Mouse (Mus musculus) MEL (cell line): Measurements from ENCODE around the gene Hrh1. TPM values are rescaled to one million over a fixed set of nuclear protein-coding genes. Genes with fewer than 3 reads are reported as not detected.
A peak's percentile ranks its signal among the peaks of the same experiment; 100 is the strongest.

ENCODE experiments used
- DNase-seq: peaks from one replicate; pipeline ENCODE4 v3.0.0; 2011; ENCODE audit warnings: low read depth, low spot score
- H3K27ac ChIP-seq: 2 replicates; pipeline ENCODE4 v1.5.1; 2012; ENCODE audit warnings: low read depth, mild to moderate bottlenecking, control low read depth, low read length, moderate library complexity; ENCODE audit not compliant: control insufficient read depth
- H3K27me3 ChIP-seq, 2 experiments: fragments of 150-350 bp in 1 of 2; sonication (generic) in 1 of 2; 2 replicates each; pipeline ENCODE4 v1.6.1; 2012; ENCODE audit warnings: low read length in 2 of 2, mild to moderate bottlenecking in 2 of 2, improper control_type of control experiment in 1 of 2, moderate library complexity in 1 of 2; ENCODE audit not compliant: insufficient read depth in 2 of 2, control insufficient read depth in 1 of 2
- H3K36me3 ChIP-seq, 2 experiments: 2 replicates each; pipeline ENCODE4 v1.6.1; 2012 to 2014; ENCODE audit warnings: low read length in 2 of 2, improper control_type of control experiment in 1 of 2, inconsistent platforms in 1 of 2, mild to moderate bottlenecking in 1 of 2; ENCODE audit not compliant: insufficient read depth in 2 of 2, control insufficient read depth in 1 of 2
- H3K4me1 ChIP-seq, 2 experiments: fragments of 150-350 bp in 1 of 2; sonication (generic) in 1 of 2; 2 replicates each; pipeline ENCODE4 v1.6.1; 2012; ENCODE audit warnings: low read length in 2 of 2, improper control_type of control experiment in 1 of 2, mild to moderate bottlenecking in 1 of 2; ENCODE audit not compliant: insufficient read depth in 2 of 2, control insufficient read depth in 1 of 2
- H3K4me3 ChIP-seq, 2 experiments: fragments of 150-350 bp in 1 of 2; sonication (generic) in 1 of 2; 2 replicates each; pipeline ENCODE4 v1.5.1; 2012; ENCODE audit warnings: low read depth in 2 of 2, low read length in 2 of 2, mild to moderate bottlenecking in 2 of 2, moderate library complexity in 2 of 2, control low read depth in 1 of 2, improper control_type of control experiment in 1 of 2; ENCODE audit not compliant: control insufficient read depth in 1 of 2, insufficient read depth in 1 of 2
- H3K79me2 ChIP-seq: 2 replicates; pipeline ENCODE4 v1.6.1; 2012; ENCODE audit warnings: mild to moderate bottlenecking, low read length, moderate library complexity; ENCODE audit not compliant: control insufficient read depth, poor library complexity, insufficient read depth
- H3K9ac ChIP-seq: 2 replicates; pipeline ENCODE4 v1.6.1; 2012; ENCODE audit warnings: low read depth, mild to moderate bottlenecking, control low read depth, low read length, moderate library complexity; ENCODE audit not compliant: control insufficient read depth, poor library complexity, severe bottlenecking
- H3K9me3 ChIP-seq: fragments of 150-350 bp; sonication (generic); replicated peaks from 2 replicates; pipeline ENCODE4 v1.6.1; 2012; ENCODE audit warnings: mild to moderate bottlenecking, low read length, improper control_type of control experiment, moderate library complexity; ENCODE audit not compliant: insufficient read depth
- CHD1 ChIP-seq: IDR thresholded peaks from 2 replicates; pipeline ENCODE4 v1.6.1; 2012; ENCODE audit warnings: low read depth, mild to moderate bottlenecking, inconsistent platforms, low read length, improper control_type of control experiment
- CTCF ChIP-seq, 3 experiments: IDR thresholded peaks in 2 of 3; conservative IDR thresholded peaks in 1 of 3; 2 replicates each; pipeline ENCODE4 v1.5.1; 2011 to 2012; ENCODE audit warnings: low read length in 3 of 3, low read depth in 2 of 3, mild to moderate bottlenecking in 2 of 3, improper control_type of control experiment in 1 of 3, inconsistent platforms in 1 of 3, mixed read lengths in 1 of 3, moderate library complexity in 1 of 3; ENCODE audit not compliant: control insufficient read depth in 1 of 3, insufficient read depth in 1 of 3, poor library complexity in 1 of 3, severe bottlenecking in 1 of 3
- ETS1 ChIP-seq: IDR thresholded peaks from 2 replicates; pipeline ENCODE4 v1.6.1; 2012; ENCODE audit warnings: low read depth, mild to moderate bottlenecking, inconsistent platforms, low read length, improper control_type of control experiment, moderate library complexity
- GABPA ChIP-seq: IDR thresholded peaks from 2 replicates; pipeline ENCODE4 v1.6.1; 2012; ENCODE audit warnings: low read depth, mild to moderate bottlenecking, inconsistent platforms, low read length, improper control_type of control experiment, moderate library complexity
- GATA1 ChIP-seq: IDR thresholded peaks from 2 replicates; pipeline ENCODE4 v1.6.1; 2011; ENCODE audit warnings: low read depth, low read length, improper control_type of control experiment
- MAX ChIP-seq: IDR thresholded peaks from 2 replicates; pipeline ENCODE4 v1.6.1; 2011; ENCODE audit warnings: low read length, improper control_type of control experiment
- MAZ ChIP-seq: IDR thresholded peaks from 2 replicates; pipeline ENCODE4 v1.6.1; 2012; ENCODE audit warnings: low read depth, mild to moderate bottlenecking, inconsistent platforms, low read length, improper control_type of control experiment
- MEF2A ChIP-seq: IDR thresholded peaks from 2 replicates; pipeline ENCODE4 v1.6.1; 2014; ENCODE audit warnings: low read depth, mild to moderate bottlenecking, inconsistent platforms, low read length, improper control_type of control experiment; ENCODE audit not compliant: poor library complexity, insufficient replicate concordance, severe bottlenecking; ENCODE audit errors: extremely low read depth
- MYB ChIP-seq: IDR thresholded peaks from 2 replicates; pipeline ENCODE4 v1.6.1; 2011; ENCODE audit warnings: mild to moderate bottlenecking, low read depth, low read length, improper control_type of control experiment
- MYC ChIP-seq: IDR thresholded peaks from 2 replicates; pipeline ENCODE4 v1.6.1; 2011; ENCODE audit warnings: low read depth, mild to moderate bottlenecking, low read length, improper control_type of control experiment, moderate library complexity
- NELFE ChIP-seq: IDR thresholded peaks from 2 replicates; pipeline ENCODE4 v1.6.1; 2011; ENCODE audit warnings: low read depth, low read length, improper control_type of control experiment
- NRF1 ChIP-seq: IDR thresholded peaks from 2 replicates; pipeline ENCODE4 v1.6.1; 2014; ENCODE audit warnings: low read depth, mild to moderate bottlenecking, inconsistent platforms, low read length, improper control_type of control experiment, moderate library complexity; ENCODE audit not compliant: poor library complexity, insufficient read depth, severe bottlenecking
- POLR2AphosphoS5 ChIP-seq: IDR thresholded peaks from 2 replicates; pipeline ENCODE4 v1.6.1; 2012; ENCODE audit warnings: low read depth, borderline replicate concordance, mild to moderate bottlenecking, inconsistent platforms, low read length, moderate library complexity, mixed read lengths
- RAD21 ChIP-seq: IDR thresholded peaks from 2 replicates; pipeline ENCODE4 v1.6.1; 2011; ENCODE audit warnings: mild to moderate bottlenecking, low read depth, low read length, improper control_type of control experiment
- SIN3A ChIP-seq: IDR thresholded peaks from 2 replicates; pipeline ENCODE4 v1.6.1; 2012; ENCODE audit warnings: low read length, improper control_type of control experiment, inconsistent platforms
- SMC3 ChIP-seq: IDR thresholded peaks from 2 replicates; pipeline ENCODE4 v1.6.1; 2011; ENCODE audit warnings: low read depth, low read length, improper control_type of control experiment
- TBP ChIP-seq: IDR thresholded peaks from 2 replicates; pipeline ENCODE4 v1.8.0; 2011; ENCODE audit warnings: low read depth, low read length, improper control_type of control experiment
- ZKSCAN1 ChIP-seq: IDR thresholded peaks from 2 replicates; pipeline ENCODE4 v1.6.1; 2012; ENCODE audit warnings: low read depth, mild to moderate bottlenecking, inconsistent platforms, low read length, improper control_type of control experiment, moderate library complexity
- ZNF384 ChIP-seq: IDR thresholded peaks from 2 replicates; pipeline ENCODE4 v1.6.1; 2012; ENCODE audit warnings: low read depth, mild to moderate bottlenecking, inconsistent platforms, low read length, improper control_type of control experiment
- polyA plus RNA-seq, 2 experiments: library from polyadenylated mRNA; stranded (reverse) in 1 of 2; unstranded in 1 of 2; fragments of >175 nt in 1 of 2; fragments of >200 nt in 1 of 2; gene quantifications; 2 replicates each; pipeline versions ENCODE4 v1.2.1 to v1.2.4; 2012; ENCODE audit warnings: low replicate concordance in 2 of 2, low read depth in 1 of 2; ENCODE audit not compliant: insufficient read length in 2 of 2, insufficient read depth in 1 of 2, missing spikeins in 1 of 2
- total RNA-seq: library from RNA; depleted of rRNA; stranded (reverse); fragments of 300-350 nt; gene quantifications from 2 replicates; pipeline ENCODE4 v1.2.3, GENCODE M21; 2012

The Hrh1 gene
- total and polyA plus RNA-seq, 3 experiments, result not detected

GRCm38 (mm10) chr6:114459969-114460368, 62.2 kb downstream of the Hrh1 start:
- DNase-seq, result no peak
- no peaks in the 10 kb centered on the region for H3K27me3 ChIP-seq

GRCm38 (mm10) chr6:114461536-114461935, 63.8 kb downstream of the Hrh1 start:
- no peaks in the 10 kb centered on the region for H3K9me3 ChIP-seq
- no peaks in the 10 kb centered on the region for H3K79me2 ChIP-seq
- no peak overlapping the region for H3K27ac ChIP-seq
- H3K9ac ChIP-seq, result no peak overlapping the region
- TF ChIP-seq SMC3 (peak; percentile 23; the same call in 1 of the 2 replicates), MYC (no peak), SIN3A (no peak), NELFE (no peak), MAX (no peak), CTCF (IDR thresholded peaks at IDR 0.05 in 2 of 3, conservative IDR thresholded peaks at IDR 0.05 in 1 of 3; ENCODE audit: control insufficient read depth in 1 of 3, insufficient read depth in 1 of 3, low read depth in 2 of 3, low read length in 3 of 3, poor library complexity in 1 of 3, severe bottlenecking in 1 of 3) (peak; percentile 25 to 40 (median 37); a peak in 5 of 6 replicates), MYB (no peak), ZNF384 (no peak), CHD1 (no peak), NRF1 (no peak), ETS1 (no peak), RAD21 (peak; percentile 43), TBP (no peak), GABPA (no peak)
- TF ChIP-seq, all 39 proteins: peak for 3
- peak; percentile 24 for DNase-seq
- Histone ChIP-seq H3K27me3 (no peaks in the 10 kb centered on the region), H3K4me1 (no peaks in the 10 kb centered on the region), H3K36me3 (no peaks in the 10 kb centered on the region), H3K4me3 (no peak overlapping the region)

More at GRCm38 (mm10) chr6:114459969-114460368, 62.2 kb downstream of the Hrh1 start:
- Histone ChIP-seq H3K9ac (no peak overlapping the region), H3K36me3 (no peaks in the 10 kb centered on the region), H3K4me3 (no peak overlapping the region), H3K27ac (no peak overlapping the region), H3K9me3 (no peaks in the 10 kb centered on the region), H3K4me1 (no peaks in the 10 kb centered on the region), H3K79me2 (no peaks in the 10 kb centered on the region)
- TF ChIP-seq MAZ (no peak), GATA1 (no peak), SIN3A (no peak), POLR2AphosphoS5 (no peak), MEF2A (no peak), MYB (no peak), ZKSCAN1 (no peak), NELFE (no peak), ZNF384 (no peak)
